Comparison of ENCODE assay signal across 8 mouse cellular contexts in genomic region chr4:101717367-101718121, GRCm38 (mm10). TPM values are rescaled to one million over a fixed set of nuclear protein-coding genes. Genes with fewer than 3 reads are reported as not detected.
DNase-seq lines count a peak whose midpoint lies in the region; ATAC-seq and TF ChIP-seq lines count a peak whose summit lies in the region.

Gene Lepr (plus strand): TSS chr4:101717404.

- WGBS in cerebellum, adult 2 months = 1% methylated on average over 50 of the region's 50 CpGs
- 1% methylated on average over 50 of the region's 50 CpGs for WGBS in forebrain, embryonic 12.5 days
- under 1% methylated on average over 50 of the region's 50 CpGs for WGBS in hindbrain, embryonic 13.5 days
- under 1% methylated on average over 50 of the region's 50 CpGs for WGBS in limb, embryonic 15.5 days
- WGBS in neural tube, embryonic 13.5 days = under 1% methylated on average over 50 of the region's 50 CpGs

- H3K27ac ChIP-seq in cerebellum, adult 2 months (ENCODE audit: insufficient read depth, low read length) = no peak within 1 kb of the TSS
- H3K27ac ChIP-seq in forebrain, embryonic 12.5 days = no peak within 1 kb of the TSS
- H3K27ac ChIP-seq in hindbrain, embryonic 13.5 days = no peak within 1 kb of the TSS
- H3K27ac ChIP-seq in limb, embryonic 15.5 days = 0 out of 2 replicates have a peak within 1 kb of the TSS, but pooled peaks have one; percentile 29
- no peak within 1 kb of the TSS for H3K27ac ChIP-seq in neural tube, embryonic 13.5 days (replicated peaks)

- H3K4me3 ChIP-seq in cerebellum, adult 2 months (replicated peaks; ENCODE audit: insufficient read depth, low read depth, low read length) = peak within 1 kb of the TSS; percentile 57
- H3K4me3 ChIP-seq in forebrain, embryonic 12.5 days (replicated peaks) = peak within 1 kb of the TSS; percentile 49
- H3K4me3 ChIP-seq in hindbrain, embryonic 13.5 days = peak within 1 kb of the TSS; percentile 49
- H3K4me3 ChIP-seq in limb, embryonic 15.5 days = peak within 1 kb of the TSS; percentile 51
- H3K4me3 ChIP-seq in neural tube, embryonic 13.5 days = peak within 1 kb of the TSS; percentile 43

- DNase-seq in cerebellum, adult 2 months = peak; percentile 3 to 12
- no peak for DNase-seq in cerebellum, adult 9-11 months
- DNase-seq in WW6 (ENCODE audit: low read depth, low spot score) = peak; percentile 22
- no peak for DNase-seq in thymus, postnatal 14 days

- TF ChIP-seq CTCF in cerebellum, adult 2 months (IDR thresholded peaks at IDR 0.05; ENCODE audit: borderline replicate concordance, insufficient read depth, low read depth, low read length) = no peak

- H3K36me3 ChIP-seq in forebrain, embryonic 12.5 days (replicated peaks) = no peaks in the 10 kb centered on the region
- no peaks in the 10 kb centered on the region for H3K36me3 ChIP-seq in hindbrain, embryonic 13.5 days
- no peaks in the 10 kb centered on the region for H3K36me3 ChIP-seq in limb, embryonic 15.5 days
- H3K36me3 ChIP-seq in neural tube, embryonic 13.5 days = no peaks in the 10 kb centered on the region

- H3K9me3 ChIP-seq in forebrain, embryonic 12.5 days = no peaks in the 10 kb centered on the region
- H3K9me3 ChIP-seq in hindbrain, embryonic 13.5 days = no peaks in the 10 kb centered on the region
- no peaks in the 10 kb centered on the region for H3K9me3 ChIP-seq in limb, embryonic 15.5 days
- H3K9me3 ChIP-seq in neural tube, embryonic 13.5 days = no peaks in the 10 kb centered on the region

- H3K4me1 ChIP-seq in cerebellum, adult 2 months (ENCODE audit: control insufficient read depth, insufficient read depth, low read length) = peaks cover 3% of the 10 kb centered on the region; the same call in 1 of the 2 replicates
- peaks cover 13% of the 10 kb centered on the region for H3K4me1 ChIP-seq in forebrain, embryonic 12.5 days
- peaks cover 11% of the 10 kb centered on the region for H3K4me1 ChIP-seq in hindbrain, embryonic 13.5 days (replicated peaks)
- H3K4me1 ChIP-seq in limb, embryonic 15.5 days = peaks cover 17% of the 10 kb centered on the region
- peaks cover 12% of the 10 kb centered on the region for H3K4me1 ChIP-seq in neural tube, embryonic 13.5 days (replicated peaks)

- H3K27me3 ChIP-seq in cerebellum, adult 2 months (ENCODE audit: control insufficient read depth, insufficient read depth, low read length) = 0 out of 2 replicates have a peak, but pooled peaks cover 1% of the 10 kb centered on the region
- peaks cover 22% of the 10 kb centered on the region for H3K27me3 ChIP-seq in forebrain, embryonic 12.5 days
- H3K27me3 ChIP-seq in hindbrain, embryonic 13.5 days = peaks cover 34% of the 10 kb centered on the region
- no peaks in the 10 kb centered on the region for H3K27me3 ChIP-seq in limb, embryonic 15.5 days
- H3K27me3 ChIP-seq in neural tube, embryonic 13.5 days = peaks cover 36% of the 10 kb centered on the region

- no peak for ATAC-seq in forebrain, embryonic 12.5 days (ENCODE audit: low FRiP score)
- ATAC-seq in hindbrain, embryonic 13.5 days (ENCODE audit: low FRiP score) = 0 out of 2 replicates have a peak, but pooled peaks have one; percentile 39
- ATAC-seq in limb, embryonic 15.5 days (ENCODE audit: insufficient number of reproducible peaks, low FRiP score, low TSS enrichment, low read depth) = peak; percentile 52; the same call in 1 of the 2 replicates
- ATAC-seq in neural tube, embryonic 13.5 days (ENCODE audit: low read depth) = peak; percentile 40; the same call in 1 of the 2 replicates

- TF ChIP-seq POLR2A in cerebellum, adult 2 months (IDR thresholded peaks at IDR 0.05; ENCODE audit: borderline replicate concordance, insufficient read depth, low read length) = no peak

- peak within 1 kb of the TSS; percentile 92 for H3K4me2 ChIP-seq in forebrain, embryonic 12.5 days
- H3K4me2 ChIP-seq in hindbrain, embryonic 13.5 days = peak within 1 kb of the TSS; percentile 94
- peak within 1 kb of the TSS; percentile 92 for H3K4me2 ChIP-seq in limb, embryonic 15.5 days
- peak within 1 kb of the TSS; percentile 92 for H3K4me2 ChIP-seq in neural tube, embryonic 13.5 days

- H3K9ac ChIP-seq in forebrain, embryonic 12.5 days = peak within 1 kb of the TSS; percentile 27
- H3K9ac ChIP-seq in hindbrain, embryonic 13.5 days = peak within 1 kb of the TSS; percentile 66
- H3K9ac ChIP-seq in limb, embryonic 15.5 days = peak within 1 kb of the TSS; percentile 44
- H3K9ac ChIP-seq in neural tube, embryonic 13.5 days = peak within 1 kb of the TSS; percentile 69

RNA-seq across cellular contexts. Expression of gene Lepr, which starts in this region (rescaled TPM):
- polyA plus RNA-seq in cerebellum, adult 2 months (2012; rRNA removed) = 0.79 and 1.1 TPM in 2 replicates
- 1.8 and 2.0 TPM in 2 replicates for polyA plus RNA-seq in forebrain, embryonic 12.5 days (2016; fragmentation: Nextera tagmentation; extraction: Ambion mirVana)
- 4.2 and 4.4 TPM in 2 replicates for polyA plus RNA-seq in hindbrain, embryonic 13.5 days (2015; fragmentation: Nextera tagmentation; extraction: Ambion mirVana)
- polyA plus RNA-seq in limb, embryonic 15.5 days (2015; fragmentation: Nextera tagmentation; extraction: Ambion mirVana) = 19.1 and 21.4 TPM in 2 replicates
- 4.9 and 5.8 TPM in 2 replicates for polyA plus RNA-seq in neural tube, embryonic 13.5 days (2015; fragmentation: Nextera tagmentation; extraction: Ambion mirVana)

Comparison
In these comparisons a context has a peak if more than half of its experiments do, and no peak if none do; other contexts are left out.
1. DNase-seq: peak in cerebellum, adult 2 months (2 of 2) and WW6 (single experiment); none in cerebellum, adult 9-11 months (single experiment) and thymus, postnatal 14 days (single experiment).
2. Peak in every context shown above with its lines, with median percentiles within 50 percentile points of each other: H3K4me3 ChIP-seq, H3K4me2 ChIP-seq and H3K9ac ChIP-seq.